Comparison of ENCODE assay signal across 9 mouse cellular contexts in the genomic region with DNA sequence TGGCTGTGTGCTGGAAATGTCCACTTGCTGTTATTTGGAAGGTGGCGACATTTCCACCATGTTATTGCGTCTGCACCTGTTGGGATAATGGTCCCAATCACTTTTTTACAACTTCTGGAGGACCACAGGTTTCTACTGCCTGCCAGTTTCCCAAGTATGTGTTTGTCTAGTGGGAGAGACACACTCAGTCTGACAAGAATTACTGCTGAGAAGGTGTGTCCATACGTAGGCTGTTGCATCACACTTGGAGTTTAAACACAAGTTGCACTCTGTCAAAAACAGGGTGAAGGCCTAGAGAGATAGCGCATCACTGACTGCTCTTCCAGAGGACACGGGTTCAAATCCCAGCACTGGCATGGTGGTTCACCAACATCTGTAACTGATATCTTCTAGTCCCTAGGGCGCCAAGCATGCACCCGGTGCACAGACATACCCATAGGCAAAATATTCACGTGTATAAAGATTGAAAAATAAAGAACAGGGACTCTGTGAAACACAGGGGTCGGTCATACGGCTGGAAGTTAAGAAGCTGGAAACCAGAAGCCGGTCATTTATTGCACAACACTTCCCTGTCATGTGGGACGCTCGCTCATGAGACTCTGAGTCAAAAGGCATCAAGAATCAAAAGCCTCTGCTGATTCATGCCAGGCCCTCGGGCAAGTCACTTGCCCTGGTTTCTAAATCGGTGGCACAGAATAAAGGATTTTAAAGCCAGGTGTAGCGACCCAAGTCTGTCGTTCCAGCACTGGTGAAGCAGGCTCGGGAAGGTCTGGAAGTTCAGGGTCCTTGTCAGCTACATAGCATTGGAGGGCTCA. TPM values are rescaled to one million over a fixed set of nuclear protein-coding genes. Genes with fewer than 3 reads are reported as not detected.
DNase-seq lines count a peak whose midpoint lies in the region.
"Had no signal": no experiment of that assay in that cellular context is flagged by ENCODE, and none has a peak within 500 bp of the region (broad histone marks: within the 10 kb centered on the region; RNA-seq: fewer than 3 reads in every experiment).

No protein-coding gene starts in this region.

- intact Hi-C loops in heart, postnatal 10 days (cut with DNase I) = no loop called here

- DNase-seq in heart, adult 9 months (ENCODE audit: low spot score in 2 of 2) = peak; percentile 49 to 56
- no peak for DNase-seq in heart, postnatal 10 days
- peak; percentile 24 for DNase-seq in Muller cell, postnatal 12 days (ENCODE audit: inconsistent ontology term)
- DNase-seq in c-Kit-positive CD71-negative TER-119-negative erythroid progenitor cells, embryonic 14.5 days (ENCODE audit: low read depth) = peak; percentile 50
- DNase-seq in lung, postnatal 36 days = peak; percentile 86
- DNase-seq in B cell, adult 2 months = no peak
- no peak for DNase-seq in layer of hippocampus, adult 18-20 months (ENCODE audit: low spot score in 2 of 2)
- no peak for DNase-seq in ovary, postnatal 36 days (ENCODE audit: low spot score)
- DNase-seq: layer of hippocampus, postnatal 36 days had no signal

RNA-seq across cellular contexts. Expression of a gene that starts 5.4 kb away (rescaled TPM):
- 10 to 100 TPM; 81.0 to 83.1 TPM for total RNA-seq in heart, postnatal 10 days (2021)
- 10 to 100 TPM; 81.2 to 81.3 TPM for total RNA-seq in layer of hippocampus, adult 18-20 months (2021)

RNA-seq across cellular contexts. Expression of a gene that starts 15.3 kb away (rescaled TPM):
- 1 to 10 TPM in 1 of 2 experiments, under 1 TPM in 1; 0.19 to 3.1 TPM for total RNA-seq in heart, postnatal 10 days (2021)
- under 1 TPM in 1 of 2 experiments, not detected in 1; 0.25 TPM for total RNA-seq in layer of hippocampus, adult 18-20 months (2021)
- total RNA-seq: layer of hippocampus, postnatal 36 days had no signal

RNA-seq across cellular contexts. Expression of a gene that starts 46.5 kb away (rescaled TPM):
- total RNA-seq in heart, postnatal 10 days (2021) = 10 to 100 TPM; 81.1 to 84.5 TPM
- 1 to 10 TPM; 4.1 to 4.2 TPM for total RNA-seq in layer of hippocampus, adult 18-20 months (2021)

RNA-seq across cellular contexts. Expression of a gene that starts 51.7 kb away (rescaled TPM):
- total RNA-seq in heart, postnatal 10 days (2021) = 10 to 100 TPM; 11.2 to 15.6 TPM
- under 1 TPM; 0.32 to 0.51 TPM for total RNA-seq in layer of hippocampus, adult 18-20 months (2021)

RNA-seq across cellular contexts. Expression of a gene that starts 53.1 kb away (rescaled TPM):
- 10 to 100 TPM; 38.5 to 41.1 TPM for total RNA-seq in heart, postnatal 10 days (2021)
- total RNA-seq in layer of hippocampus, adult 18-20 months (2021) = 10 to 100 TPM; 47.6 to 52.4 TPM

Comparison
In these comparisons a context has a peak if more than half of its experiments do, and no peak if none do; other contexts are left out.
1. DNase-seq: peak in heart, adult 9 months (2 of 2), Muller cell, postnatal 12 days (single experiment), c-Kit-positive CD71-negative TER-119-negative erythroid progenitor cells, embryonic 14.5 days (single experiment) and lung, postnatal 36 days (single experiment); none in heart, postnatal 10 days (0 of 2), B cell, adult 2 months (0 of 2), layer of hippocampus, adult 18-20 months (0 of 2) and ovary, postnatal 36 days (single experiment).
2. RNA of a gene that starts 46.5 kb away (total RNA-seq): 81.1 to 84.5 TPM in heart, postnatal 10 days; 4.1 to 4.2 TPM in layer of hippocampus, adult 18-20 months; every median in the first group is over 10 times any median in the second.